Mouse (Mus musculus) liver, embryonic 12.5 days (tissue): ENCODE measurements at regions not wholly inside any gene's neighbourhood (a gene's known extent, or its start where the extent isn't known, plus 50 kb on each side); places are given as distances from the start of the nearest gene placed in this dataset.

Experiments used
- ATAC-seq: fragments of 200-750 bp; cut with Nextera tagmentation; 2 replicates; pipeline ENCODE4 v1.8.0; 2017; ENCODE audit warnings: moderate number of reproducible peaks, mild to moderate bottlenecking, moderate library complexity
- H3K27ac ChIP-seq: fragments of 300-500 bp; sonication (generic); 2 replicates; pipeline ENCODE4 v1.5.1; 2016; ENCODE audit warnings: mild to moderate bottlenecking
- H3K27me3 ChIP-seq: fragments of 300-500 bp; sonication (generic); replicated peaks from 2 replicates; pipeline ENCODE4 v1.6.1; 2016; ENCODE audit warnings: mild to moderate bottlenecking, moderate library complexity
- H3K36me3 ChIP-seq: fragments of 300-500 bp; sonication (generic); 2 replicates; pipeline ENCODE4 v1.6.1; 2016; ENCODE audit warnings: mild to moderate bottlenecking, moderate library complexity
- H3K4me1 ChIP-seq: fragments of 300-500 bp; sonication (generic); 2 replicates; pipeline ENCODE4 v1.6.1; 2016
- H3K4me2 ChIP-seq: fragments of 300-500 bp; sonication (generic); 2 replicates; pipeline ENCODE4 v1.6.1; 2016; ENCODE audit warnings: mild to moderate bottlenecking, moderate library complexity
- H3K4me3 ChIP-seq: fragments of 300-500 bp; sonication (generic); 2 replicates; pipeline ENCODE4 v1.5.1; 2016; ENCODE audit warnings: mild to moderate bottlenecking, moderate library complexity
- H3K9ac ChIP-seq: fragments of 300-500 bp; sonication (generic); 2 replicates; pipeline ENCODE4 v1.6.1; 2016; ENCODE audit warnings: mild to moderate bottlenecking, moderate library complexity
- H3K9me3 ChIP-seq: fragments of 300-500 bp; sonication (generic); replicated peaks from 2 replicates; pipeline ENCODE4 v1.6.1; 2016; ENCODE audit warnings: mild to moderate bottlenecking, moderate library complexity
- WGBS: fragments of 180-500 bp; shearing (Covaris S2); methylation state at CpG from one replicate; pipeline ENCODE4 v1.1.7; 2016; ENCODE audit not compliant: insufficient replicate concordance; 5-methylcytosine and 5-hydroxymethylcytosine counted together

DNA sequence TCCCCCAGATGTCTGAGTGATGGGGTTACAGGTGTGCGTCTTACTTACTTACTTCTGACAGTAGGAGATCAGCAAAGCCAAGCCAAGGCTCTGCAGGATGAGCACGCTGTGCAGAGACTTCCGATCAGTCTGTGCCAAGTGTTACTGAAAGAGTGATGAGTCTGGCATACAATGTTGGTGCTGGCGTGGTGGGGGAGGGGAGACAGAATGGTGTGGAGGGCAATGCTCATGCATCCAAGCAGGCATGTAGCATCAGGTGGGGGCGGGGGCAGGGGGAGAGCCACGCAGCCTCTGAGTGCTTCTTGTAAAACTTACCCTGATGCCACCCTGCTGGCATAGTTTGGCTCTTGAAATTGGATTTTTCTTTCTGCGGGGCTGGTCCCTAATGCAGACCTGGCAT, 315.8 kb downstream of the Adra2a start:
- no peaks in the 10 kb centered on the region for H3K9me3 ChIP-seq
- H3K27me3 ChIP-seq, result no peaks in the 10 kb centered on the region
- H3K4me1 ChIP-seq, result no peaks in the 10 kb centered on the region
- no peak overlapping the region for H3K4me3 ChIP-seq
- ATAC-seq, result no peak
- WGBS, result 64% methylated on average over 7 of the region's 7 CpGs
- no peaks in the 10 kb centered on the region for H3K36me3 ChIP-seq
- no peak overlapping the region for H3K9ac ChIP-seq
- no peak overlapping the region for H3K27ac ChIP-seq
- no peak overlapping the region for H3K4me2 ChIP-seq

DNA sequence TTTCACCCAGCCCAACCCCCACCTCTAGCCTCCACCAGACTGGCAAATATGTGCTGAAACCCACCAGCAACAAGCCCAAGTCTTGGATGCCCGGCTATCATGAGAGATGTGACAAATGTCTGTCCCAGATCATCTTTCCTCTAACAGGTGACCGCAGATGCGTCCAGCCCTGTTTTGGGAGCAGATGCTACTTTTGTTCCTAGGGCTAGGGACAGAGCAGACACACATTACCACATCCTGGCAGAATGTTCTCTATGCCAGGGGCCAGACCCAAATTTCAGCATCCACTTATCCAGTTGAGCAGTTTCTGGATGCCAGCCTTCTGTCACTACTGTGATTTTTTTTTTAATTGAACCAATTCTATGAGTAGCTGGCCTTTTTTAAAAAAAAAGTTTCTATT, 316.7 kb downstream of the Adra2a start:
- Histone ChIP-seq H3K27ac (no peak overlapping the region), H3K4me3 (no peak overlapping the region), H3K27me3 (no peaks in the 10 kb centered on the region), H3K36me3 (no peaks in the 10 kb centered on the region), H3K9ac (no peak overlapping the region), H3K4me2 (no peak overlapping the region), H3K4me1 (no peaks in the 10 kb centered on the region), H3K9me3 (no peaks in the 10 kb centered on the region)
- ATAC-seq, result no peak
- 64% methylated on average over 3 of the region's 3 CpGs for WGBS

DNA sequence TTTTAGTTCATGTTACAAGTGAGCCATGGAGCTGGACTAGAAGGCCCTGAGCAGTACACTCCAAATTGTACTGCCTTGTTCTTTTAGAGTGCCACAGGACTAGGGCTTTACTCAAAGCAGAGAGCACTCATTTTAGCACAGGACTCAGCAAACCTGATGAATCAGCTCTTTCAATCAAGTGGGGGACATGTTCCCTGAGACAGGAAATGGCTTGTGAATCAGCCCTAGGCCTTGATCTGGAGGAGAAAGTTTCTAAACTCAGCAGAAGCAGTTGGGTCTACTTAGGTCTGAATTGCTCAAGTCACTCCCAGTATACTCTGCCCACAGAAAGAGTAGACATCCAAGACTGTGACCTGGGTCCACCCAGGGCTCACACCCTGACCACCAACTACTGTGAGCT, 341.1 kb downstream of the Adra2a start:
- H3K9me3 ChIP-seq, result no peaks in the 10 kb centered on the region
- H3K27ac ChIP-seq, result no peak overlapping the region
- no peak overlapping the region for H3K9ac ChIP-seq
- H3K36me3 ChIP-seq, result no peaks in the 10 kb centered on the region
- H3K4me1 ChIP-seq, result no peaks in the 10 kb centered on the region
- H3K4me2 ChIP-seq, result no peak overlapping the region
- no peak for ATAC-seq
- H3K27me3 ChIP-seq, result no peaks in the 10 kb centered on the region
- no peak overlapping the region for H3K4me3 ChIP-seq

DNA sequence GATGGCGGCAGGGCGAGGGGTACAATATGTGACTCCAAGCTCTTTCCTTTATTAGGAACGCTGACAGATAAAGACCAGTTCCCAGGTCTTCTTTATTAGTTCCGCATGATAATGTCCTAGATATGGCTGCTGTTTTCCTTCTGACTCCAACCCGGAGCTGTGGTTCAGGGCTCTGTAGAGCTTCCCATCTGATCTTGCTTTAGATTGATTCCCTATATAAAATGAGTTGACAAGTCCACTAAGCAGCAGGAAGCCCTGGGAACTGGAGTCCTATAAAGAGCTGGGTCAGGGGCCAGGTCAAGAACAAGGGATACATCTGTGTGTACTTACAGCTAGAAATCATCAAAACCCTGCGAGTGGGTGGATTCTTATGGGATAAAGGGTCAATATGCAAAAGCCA, 347.5 kb downstream of the Adra2a start:
- no peak overlapping the region for H3K27ac ChIP-seq
- H3K9ac ChIP-seq, result no peak overlapping the region
- no peak overlapping the region for H3K4me2 ChIP-seq
- no peak for ATAC-seq
- no peaks in the 10 kb centered on the region for H3K4me1 ChIP-seq
- 64% methylated on average over 6 of the region's 6 CpGs for WGBS
- H3K27me3 ChIP-seq, result no peaks in the 10 kb centered on the region
- H3K9me3 ChIP-seq, result no peaks in the 10 kb centered on the region
- no peaks in the 10 kb centered on the region for H3K36me3 ChIP-seq
- no peak overlapping the region for H3K4me3 ChIP-seq

DNA sequence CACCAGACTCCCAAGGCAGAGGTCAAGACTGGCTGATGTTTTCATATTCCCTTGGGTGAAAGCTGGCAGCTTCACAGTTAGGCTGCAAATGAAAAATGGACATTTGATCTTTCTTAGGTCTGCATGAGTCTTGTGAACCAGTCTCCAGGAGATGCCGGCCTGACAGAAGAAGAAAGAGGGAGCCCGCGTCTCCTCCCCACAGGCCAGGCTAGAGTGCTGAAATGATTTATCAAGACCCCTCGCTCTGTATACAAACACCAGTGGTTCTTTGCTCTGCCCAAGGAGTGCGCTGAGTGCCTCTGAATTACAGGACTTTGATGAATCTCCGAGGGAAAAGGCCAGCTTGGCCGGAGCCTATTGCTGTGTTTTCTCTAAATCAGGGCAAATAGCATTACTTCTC, 355.7 kb downstream of the Adra2a start:
- no peak overlapping the region for H3K9ac ChIP-seq
- no peaks in the 10 kb centered on the region for H3K36me3 ChIP-seq
- no peak overlapping the region for H3K27ac ChIP-seq
- no peak overlapping the region for H3K4me3 ChIP-seq
- H3K27me3 ChIP-seq, result no peaks in the 10 kb centered on the region
- 60% methylated on average over 7 of the region's 7 CpGs for WGBS
- H3K9me3 ChIP-seq, result no peaks in the 10 kb centered on the region
- H3K4me1 ChIP-seq, result no peaks in the 10 kb centered on the region
- no peak overlapping the region for H3K4me2 ChIP-seq
- no peak for ATAC-seq

DNA sequence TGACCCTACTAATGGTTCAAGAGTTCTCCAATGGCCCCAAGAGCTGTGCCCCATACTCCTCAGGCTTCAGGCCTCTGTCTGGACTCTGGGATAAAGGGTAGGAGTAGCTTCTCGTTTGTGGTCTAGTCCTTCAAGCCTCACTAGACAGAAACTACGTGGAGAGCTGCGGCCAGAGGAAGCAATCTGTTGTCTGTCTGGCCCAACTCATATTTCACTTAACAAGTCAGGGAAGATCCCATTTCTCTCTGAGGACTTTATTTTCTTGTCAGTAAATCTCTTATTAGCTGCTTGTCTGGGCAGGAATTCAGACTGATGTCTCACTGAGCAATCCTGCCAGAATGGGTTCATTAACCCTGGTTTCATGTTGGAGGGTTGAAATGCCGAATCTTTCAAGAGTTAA, 364.0 kb downstream of the Adra2a start:
- Histone ChIP-seq H3K4me1 (no peaks in the 10 kb centered on the region), H3K36me3 (no peaks in the 10 kb centered on the region), H3K9me3 (no peaks in the 10 kb centered on the region), H3K27ac (no peak overlapping the region), H3K9ac (no peak overlapping the region), H3K27me3 (no peaks in the 10 kb centered on the region), H3K4me2 (no peak overlapping the region), H3K4me3 (no peak overlapping the region)
- no peak for ATAC-seq
- WGBS, result 63% methylated on average over 4 of the region's 4 CpGs

DNA sequence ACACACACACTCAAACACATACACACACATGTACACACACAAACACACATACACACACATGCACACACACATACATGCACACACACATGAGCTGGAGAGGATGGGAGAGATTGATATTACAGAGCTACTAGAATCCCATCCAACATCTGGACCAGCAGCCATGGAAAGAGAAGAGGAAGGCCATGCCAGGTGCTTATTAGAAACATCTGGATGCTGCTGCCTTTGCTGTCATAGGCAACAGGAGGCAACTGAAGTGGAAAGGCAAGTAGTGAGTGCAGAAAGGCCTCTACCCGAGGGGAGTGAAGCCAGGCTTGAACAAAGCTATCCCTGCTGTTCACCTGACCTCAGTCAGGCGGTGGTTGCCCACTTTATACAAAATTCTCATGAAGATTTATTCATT, 385.1 kb downstream of the Adra2a start:
- Histone ChIP-seq H3K9me3 (peaks cover 7% of the 10 kb centered on the region), H3K4me1 (no peaks in the 10 kb centered on the region), H3K4me2 (no peak overlapping the region), H3K4me3 (no peak overlapping the region), H3K9ac (no peak overlapping the region), H3K27ac (no peak overlapping the region), H3K36me3 (no peaks in the 10 kb centered on the region), H3K27me3 (no peaks in the 10 kb centered on the region)
- 41% methylated on average over 2 of the region's 2 CpGs for WGBS
- ATAC-seq, result no peak

DNA sequence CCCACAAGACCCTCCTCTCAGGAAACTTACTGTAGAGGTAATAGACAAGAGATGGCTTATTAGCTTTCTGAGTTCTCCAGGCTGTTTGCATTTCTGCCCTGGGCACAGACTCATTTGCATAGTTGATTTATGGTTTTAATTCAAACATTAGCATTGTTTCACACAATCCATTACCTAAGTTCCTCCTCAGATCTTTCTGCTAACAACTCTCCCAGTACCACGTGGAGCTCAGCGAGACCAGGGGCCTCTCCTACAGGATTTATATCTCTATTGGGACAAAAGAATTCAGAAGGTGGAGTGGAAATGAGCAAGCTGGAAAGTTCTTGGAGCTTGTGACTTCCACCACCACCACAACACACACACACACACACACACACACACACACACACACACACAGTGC, 396.8 kb downstream of the Adra2a start:
- Histone ChIP-seq H3K27me3 (no peaks in the 10 kb centered on the region), H3K9me3 (no peaks in the 10 kb centered on the region), H3K4me3 (no peak overlapping the region), H3K36me3 (no peaks in the 10 kb centered on the region), H3K9ac (no peak overlapping the region), H3K27ac (no peak overlapping the region), H3K4me1 (no peaks in the 10 kb centered on the region), H3K4me2 (no peak overlapping the region)
- ATAC-seq, result no peak
- WGBS, result 61% methylated on average over 2 of the region's 2 CpGs

DNA sequence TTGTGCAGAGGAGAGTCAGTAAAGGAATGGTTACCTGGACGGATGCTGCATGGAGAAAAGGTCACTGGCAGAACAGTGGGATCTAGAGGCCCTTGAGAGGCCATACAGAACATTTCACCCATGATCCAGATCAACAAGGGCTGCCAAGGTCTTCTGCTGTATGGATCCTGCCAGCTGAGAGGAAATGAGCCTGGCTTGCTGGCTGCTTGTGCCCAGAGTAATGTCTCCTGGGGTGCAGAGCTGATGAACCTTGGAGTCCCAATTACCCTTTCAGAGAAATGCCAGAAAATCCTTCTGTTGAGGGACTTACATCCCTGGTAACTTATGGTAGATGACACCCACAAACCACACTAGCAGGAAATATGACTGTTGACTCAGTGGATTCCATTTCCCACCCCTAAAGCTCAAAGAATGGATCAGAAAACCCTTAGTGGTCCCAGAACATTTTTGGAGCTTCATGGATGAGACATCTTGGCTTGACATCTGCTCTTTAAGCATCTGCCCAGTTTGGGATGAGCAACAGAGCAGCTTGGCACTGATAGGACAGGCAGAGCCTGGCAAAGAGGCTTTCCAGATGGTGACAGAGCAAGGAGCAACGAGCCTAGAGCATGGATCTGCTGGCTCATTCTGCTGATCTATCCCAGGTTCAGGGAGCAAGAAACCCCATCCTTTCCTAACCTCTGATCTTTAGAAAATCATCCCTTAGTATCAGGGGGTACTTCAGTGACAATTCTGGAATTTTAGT, 416.6 kb downstream of the Adra2a start:
- 35% methylated on average over 2 of the region's 2 CpGs for WGBS
- Histone ChIP-seq H3K36me3 (no peaks in the 10 kb centered on the region), H3K9me3 (no peaks in the 10 kb centered on the region), H3K4me1 (no peaks in the 10 kb centered on the region), H3K9ac (no peak overlapping the region), H3K27me3 (no peaks in the 10 kb centered on the region), H3K27ac (no peak overlapping the region), H3K4me2 (no peak overlapping the region), H3K4me3 (no peak overlapping the region)
- no peak for ATAC-seq

DNA sequence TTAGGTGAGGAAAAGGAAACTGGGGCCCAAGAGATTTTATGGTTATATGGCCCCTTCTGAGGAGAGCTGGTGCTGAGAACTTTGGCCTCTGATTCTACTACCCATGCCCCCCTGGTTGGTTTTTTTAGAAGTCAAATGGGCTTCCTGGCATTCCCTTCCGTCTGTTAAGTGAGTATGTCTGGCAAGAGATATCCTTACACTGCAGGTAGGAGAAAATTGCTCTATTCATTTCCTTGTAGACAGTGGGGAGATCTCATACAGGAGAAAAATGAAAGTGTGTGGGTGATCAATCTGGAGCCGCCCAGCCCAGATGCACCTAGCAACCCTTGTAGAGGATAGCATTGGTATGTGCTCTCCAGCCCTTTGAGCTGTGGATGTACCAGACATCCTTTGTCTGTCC, 418.5 kb downstream of the Adra2a start:
- H3K9me3 ChIP-seq, result no peaks in the 10 kb centered on the region
- no peaks in the 10 kb centered on the region for H3K27me3 ChIP-seq
- no peak overlapping the region for H3K27ac ChIP-seq
- WGBS, result 59% methylated on average over 2 of the region's 2 CpGs
- H3K4me1 ChIP-seq, result no peaks in the 10 kb centered on the region
- ATAC-seq, result no peak
- no peak overlapping the region for H3K4me2 ChIP-seq
- H3K36me3 ChIP-seq, result no peaks in the 10 kb centered on the region
- H3K9ac ChIP-seq, result no peak overlapping the region
- no peak overlapping the region for H3K4me3 ChIP-seq

DNA sequence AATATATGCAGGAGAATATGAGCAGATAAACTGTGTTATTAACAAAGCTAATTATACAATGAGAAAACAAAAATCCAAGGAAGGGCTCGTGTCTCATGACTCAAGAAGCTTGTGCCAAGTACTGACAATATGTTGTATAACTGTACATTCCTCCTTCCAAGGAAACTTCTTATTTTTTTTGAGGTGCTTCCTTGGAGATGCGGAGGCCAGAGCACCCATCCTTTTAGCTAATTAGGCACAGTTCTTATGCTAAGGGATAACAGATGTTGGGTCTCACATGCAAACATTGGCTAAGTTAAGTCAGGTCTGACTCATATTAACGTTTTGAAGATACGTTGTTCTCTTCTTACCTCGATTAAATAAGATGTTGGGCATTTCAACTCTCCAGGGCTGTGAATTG, 426.1 kb downstream of the Adra2a start:
- no peak overlapping the region for H3K9ac ChIP-seq
- no peaks in the 10 kb centered on the region for H3K4me1 ChIP-seq
- no peak overlapping the region for H3K4me3 ChIP-seq
- H3K9me3 ChIP-seq, result no peaks in the 10 kb centered on the region
- no peak overlapping the region for H3K27ac ChIP-seq
- H3K27me3 ChIP-seq, result no peaks in the 10 kb centered on the region
- no peaks in the 10 kb centered on the region for H3K36me3 ChIP-seq
- 68% methylated on average over 5 of the region's 5 CpGs for WGBS
- no peak overlapping the region for H3K4me2 ChIP-seq
- no peak for ATAC-seq

DNA sequence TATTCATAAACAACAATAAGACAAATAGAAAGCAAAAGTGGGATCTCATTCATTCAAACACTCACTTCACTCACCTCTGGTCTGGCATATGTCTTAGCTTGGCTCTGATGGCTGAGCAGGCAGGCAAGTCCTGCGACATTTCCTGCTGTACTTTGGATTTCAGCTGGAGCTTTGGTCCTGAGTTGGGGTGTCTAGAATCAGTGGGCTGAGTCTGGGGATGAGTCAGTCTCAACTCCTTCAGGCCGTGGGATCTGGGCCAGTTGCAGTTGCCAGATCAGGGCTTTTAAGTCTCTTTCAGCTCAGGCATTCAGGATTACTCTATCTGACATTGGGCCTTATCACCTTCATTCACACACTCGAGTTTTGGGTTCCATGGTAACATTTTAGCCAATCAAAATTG, 454.1 kb downstream of the Adra2a start:
- H3K27ac ChIP-seq, result no peak overlapping the region
- H3K4me2 ChIP-seq, result no peak overlapping the region
- ATAC-seq, result no peak
- no peaks in the 10 kb centered on the region for H3K36me3 ChIP-seq
- H3K9ac ChIP-seq, result no peak overlapping the region
- H3K4me3 ChIP-seq, result no peak overlapping the region
- H3K4me1 ChIP-seq, result no peaks in the 10 kb centered on the region
- H3K27me3 ChIP-seq, result no peaks in the 10 kb centered on the region
- 42% methylated on average over 3 of the region's 3 CpGs for WGBS
- no peaks in the 10 kb centered on the region for H3K9me3 ChIP-seq

DNA sequence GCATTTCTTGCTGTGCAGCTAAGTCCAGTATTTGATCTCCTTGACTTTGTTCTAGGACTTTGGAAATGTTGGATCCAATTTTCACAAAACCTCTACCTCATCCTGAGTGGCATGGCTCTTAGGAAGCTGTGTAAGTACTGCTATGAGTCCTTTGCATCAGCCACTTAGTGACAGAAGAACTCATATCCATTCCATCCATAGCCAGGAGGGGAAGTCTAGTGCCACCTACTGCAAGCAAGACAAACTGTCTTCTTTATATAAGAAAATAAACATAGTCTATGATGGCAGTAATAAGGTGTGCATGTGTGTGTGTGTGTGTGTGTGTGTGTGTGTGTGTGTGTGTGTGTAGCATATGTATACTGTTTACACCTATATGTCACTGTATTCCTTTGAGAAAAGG, 489.9 kb downstream of the Adra2a start:
- H3K36me3 ChIP-seq, result no peaks in the 10 kb centered on the region
- no peaks in the 10 kb centered on the region for H3K27me3 ChIP-seq
- no peak overlapping the region for H3K9ac ChIP-seq
- no peak overlapping the region for H3K4me2 ChIP-seq
- H3K9me3 ChIP-seq, result no peaks in the 10 kb centered on the region
- no peak overlapping the region for H3K27ac ChIP-seq
- H3K4me3 ChIP-seq, result no peak overlapping the region
- no peaks in the 10 kb centered on the region for H3K4me1 ChIP-seq
- no peak for ATAC-seq
